Mouse (Mus musculus) spleen, adult 18-20 months (tissue): ENCODE measurements around the gene Prdm1.

Experiments
- DNase-seq, 2 experiments: peaks; one replicate each; pipeline ENCODE4 v3.0.0; 2022; ENCODE audit warnings: mixed read lengths in 2 of 2

Gene Prdm1

GRCm38 (mm10) chr10:44456757-44457595 lies 71.3 kb downstream of the Prdm1 start:
- DNase-seq: peak in 1 of 2 experiments; percentile 34

- no peak for DNase-seq
These were observed 73.5 kb downstream of the Prdm1 start for GRCm38 (mm10) chr10:44454753-44455152.

GRCm38 (mm10) chr10:44454111-44454510 lies 74.2 kb downstream of the Prdm1 start:
- DNase-seq: no peak

- DNase-seq: no peak
These were observed 77.5 kb downstream of the Prdm1 start for GRCm38 (mm10) chr10:44450835-44451234.

GRCm38 (mm10) chr10:44450108-44450507 lies 78.2 kb downstream of the Prdm1 start:
- DNase-seq: no peak

GRCm38 (mm10) chr10:44449666-44450065 lies 78.6 kb downstream of the Prdm1 start:
- DNase-seq: no peak

GRCm38 (mm10) chr10:44448165-44448564 lies 80.1 kb downstream of the Prdm1 start:
- DNase-seq: peak; percentile 41 to 46

- DNase-seq: no peak
These were observed 80.7 kb downstream of the Prdm1 start for GRCm38 (mm10) chr10:44447406-44448139.

- DNase-seq: no peak
These were observed 81.3 kb downstream of the Prdm1 start for GRCm38 (mm10) chr10:44447001-44447400.

GRCm38 (mm10) chr10:44444415-44444814 lies 83.9 kb downstream of the Prdm1 start:
- DNase-seq: no peak

GRCm38 (mm10) chr10:44443696-44444095 lies 84.6 kb downstream of the Prdm1 start:
- no peak for DNase-seq

GRCm38 (mm10) chr10:44439732-44440131 lies 88.6 kb downstream of the Prdm1 start:
- no peak for DNase-seq

GRCm38 (mm10) chr10:44437614-44438013 lies 90.7 kb downstream of the Prdm1 start:
- no peak for DNase-seq

GRCm38 (mm10) chr10:44435956-44436355 lies 92.3 kb downstream of the Prdm1 start:
- DNase-seq: no peak

GRCm38 (mm10) chr10:44434702-44435181 lies 93.6 kb downstream of the Prdm1 start:
- no peak for DNase-seq

GRCm38 (mm10) chr10:44432235-44432634 lies 96.1 kb downstream of the Prdm1 start:
- no peak for DNase-seq

GRCm38 (mm10) chr10:44431689-44432088 lies 96.6 kb downstream of the Prdm1 start:
- no peak for DNase-seq

GRCm38 (mm10) chr10:44429177-44429888 lies 99.0 kb downstream of the Prdm1 start:
- no peak for DNase-seq

GRCm38 (mm10) chr10:44427891-44428361 lies 100.4 kb downstream of the Prdm1 start:
- DNase-seq: no peak

- no peak for DNase-seq
These were observed 100.9 kb downstream of the Prdm1 start for GRCm38 (mm10) chr10:44427426-44427825.

GRCm38 (mm10) chr10:44425013-44425412 lies 103.3 kb downstream of the Prdm1 start:
- DNase-seq: no peak

- DNase-seq: no peak
These were observed 106.4 kb downstream of the Prdm1 start for GRCm38 (mm10) chr10:44421896-44422295.

GRCm38 (mm10) chr10:44420211-44420610 lies 108.1 kb downstream of the Prdm1 start:
- no peak for DNase-seq
